Mouse (Mus musculus) gastrocnemius, postnatal 36 days (tissue): Measurements from ENCODE around the gene Mfsd11. TPM values are rescaled to one million over a fixed set of nuclear protein-coding genes. Genes with fewer than 3 reads are reported as not detected.
"Not testable (repeated sequence)": the region's sequence is repeated elsewhere in the genome, so short reads cannot be mapped to it uniquely, and the experiment has no call there.

Experiments used
- DNase-seq, 2 experiments: peaks; one replicate each; pipeline ENCODE4 v3.0.0; 2022
- intact Hi-C: fragments of 180-260 bp; cut with DNase I; formaldehyde crosslinking; loops from one replicate; pipeline ENCODE4 v1.15.1; 2025
- total RNA-seq, 2 experiments: library from RNA; stranded (reverse); gene quantifications; 2 replicates each; pipeline ENCODE4 v1.2.3; 2021

Mfsd11 gene
- total RNA-seq, 2 experiments from 2014 or later = 20.7 to 25.8 TPM

DNA sequence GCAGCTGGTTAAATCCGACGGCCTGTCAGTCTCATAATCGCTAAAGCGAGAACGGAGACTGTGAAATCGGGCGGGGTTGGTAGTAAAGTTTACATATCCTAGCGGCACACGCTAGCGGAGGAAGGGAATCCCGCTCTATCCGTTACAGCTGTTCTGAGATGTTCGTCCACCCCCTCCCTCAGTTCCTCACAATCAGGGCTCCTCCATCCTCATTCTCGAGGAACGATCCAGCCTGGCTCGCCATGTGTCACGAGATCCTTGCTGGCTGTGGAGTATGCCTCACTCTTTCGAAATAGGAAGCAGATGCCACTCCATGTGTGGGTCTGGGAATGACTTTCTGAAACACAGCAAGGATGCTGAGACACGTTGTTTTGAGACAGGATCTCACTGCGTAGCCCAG, 21.7 kb downstream of the Mfsd11 start:
- intact Hi-C loops = no loop called here
- no peak for DNase-seq

DNA sequence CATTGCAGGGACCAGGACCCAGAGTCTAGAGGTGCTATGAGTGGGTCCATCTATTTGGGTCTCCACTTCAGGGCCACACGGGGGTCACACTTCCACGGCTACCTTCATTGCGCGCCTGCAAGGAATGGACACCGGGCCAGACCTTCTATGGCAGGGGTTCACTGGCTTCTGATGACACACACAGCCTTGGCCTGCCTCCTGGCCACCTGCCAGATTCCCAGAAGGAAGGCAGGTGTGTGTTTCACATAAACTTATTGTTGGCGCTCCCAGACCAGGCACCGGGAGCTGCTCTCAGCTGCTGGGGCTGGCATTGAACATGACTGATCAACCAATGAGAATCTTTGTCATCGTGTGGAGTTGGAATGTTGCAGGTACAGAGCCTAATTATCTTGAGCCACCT, 26.2 kb downstream of the Mfsd11 start:
- intact Hi-C loops = no loop called here
- DNase-seq = no peak

DNA sequence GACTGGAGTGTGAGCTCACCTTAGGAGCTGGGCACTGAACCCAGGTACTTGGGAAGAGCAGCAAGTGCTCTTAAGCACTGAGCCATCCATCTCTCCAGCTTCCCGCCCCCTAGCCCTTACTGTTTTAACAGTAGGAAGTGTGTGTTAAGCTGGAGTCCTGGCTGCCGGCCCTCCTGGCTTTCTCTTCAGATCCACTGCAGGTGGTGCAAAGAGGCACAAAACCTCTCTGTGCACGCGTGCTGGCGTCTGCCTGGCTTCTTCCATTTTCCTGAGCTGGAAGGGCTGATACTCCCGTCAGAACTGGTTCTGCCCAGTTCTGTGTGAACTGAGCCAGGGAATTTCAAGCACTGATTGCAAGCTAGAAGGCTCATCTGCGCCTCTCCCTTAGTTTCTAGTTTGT, 28.6 kb downstream of the Mfsd11 start:
- no peak for DNase-seq
- intact Hi-C loops = no loop called here

DNA sequence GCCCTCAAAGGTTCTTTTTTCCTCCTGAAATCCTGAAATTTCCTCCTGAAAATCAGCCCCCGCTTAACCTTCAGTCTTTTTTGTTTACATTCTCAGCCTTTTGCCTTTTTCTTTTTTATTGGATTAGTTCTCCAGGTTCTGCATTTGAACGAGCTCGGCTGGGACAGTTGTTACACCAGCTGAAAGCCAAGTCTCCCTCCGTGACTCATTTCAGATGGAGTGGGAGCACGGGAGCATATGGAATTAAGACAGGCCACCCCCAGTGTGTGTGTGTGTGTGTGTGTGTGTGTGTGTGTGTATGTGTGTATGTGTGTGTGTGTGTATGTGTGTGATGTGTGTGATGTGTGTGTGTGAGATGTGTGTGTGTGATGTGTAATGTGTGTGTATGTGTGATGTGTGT, 29.2 kb downstream of the Mfsd11 start:
- intact Hi-C loops = no loop called here
- DNase-seq = no peak

DNA sequence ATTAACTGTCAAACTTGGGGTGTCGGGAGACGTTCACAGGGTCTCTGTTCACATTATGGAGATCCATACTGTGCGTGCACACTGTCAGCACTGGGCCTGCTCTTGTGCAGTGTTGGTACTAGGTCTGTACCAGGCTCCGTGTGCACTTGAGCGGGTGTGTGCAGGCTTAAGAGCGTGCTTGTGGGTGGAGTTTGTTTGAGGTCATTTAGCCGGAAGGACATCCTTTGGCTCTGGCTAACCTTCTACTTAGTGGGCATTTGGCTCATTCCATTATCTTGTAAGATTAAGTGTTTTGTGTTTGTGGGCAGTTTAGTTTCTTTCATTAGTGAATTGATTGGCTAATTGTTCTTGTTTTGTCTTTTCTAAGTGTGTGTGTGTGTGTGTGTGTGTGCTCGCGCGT, 30.2 kb downstream of the Mfsd11 start:
- no peak for DNase-seq
- intact Hi-C loops = no loop called here

DNA sequence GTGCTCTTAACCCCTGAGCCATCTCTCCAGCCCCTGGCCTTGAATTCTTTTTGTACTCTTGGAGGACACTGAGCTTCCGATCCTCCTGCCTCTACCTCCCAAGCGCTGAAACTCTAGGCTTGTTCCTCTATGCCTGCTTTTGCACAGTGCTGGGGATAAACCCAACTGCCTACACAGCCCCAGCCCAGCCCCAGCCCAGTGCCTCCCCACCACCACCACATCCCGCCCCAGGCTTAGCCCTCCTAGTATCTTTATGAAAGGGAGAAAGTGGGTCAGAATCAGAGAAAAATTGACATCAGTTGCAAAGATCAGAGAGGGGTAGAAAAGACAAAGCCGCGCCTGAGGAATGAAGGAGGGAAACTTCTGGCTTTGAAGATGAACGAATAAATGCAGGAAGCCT, 31.8 kb downstream of the Mfsd11 start:
- intact Hi-C loops = loop anchor here (2.0 kb wide), 1 partner anchor 173 kb away; no protein-coding TSS in a partner anchor
- no peak for DNase-seq

DNA sequence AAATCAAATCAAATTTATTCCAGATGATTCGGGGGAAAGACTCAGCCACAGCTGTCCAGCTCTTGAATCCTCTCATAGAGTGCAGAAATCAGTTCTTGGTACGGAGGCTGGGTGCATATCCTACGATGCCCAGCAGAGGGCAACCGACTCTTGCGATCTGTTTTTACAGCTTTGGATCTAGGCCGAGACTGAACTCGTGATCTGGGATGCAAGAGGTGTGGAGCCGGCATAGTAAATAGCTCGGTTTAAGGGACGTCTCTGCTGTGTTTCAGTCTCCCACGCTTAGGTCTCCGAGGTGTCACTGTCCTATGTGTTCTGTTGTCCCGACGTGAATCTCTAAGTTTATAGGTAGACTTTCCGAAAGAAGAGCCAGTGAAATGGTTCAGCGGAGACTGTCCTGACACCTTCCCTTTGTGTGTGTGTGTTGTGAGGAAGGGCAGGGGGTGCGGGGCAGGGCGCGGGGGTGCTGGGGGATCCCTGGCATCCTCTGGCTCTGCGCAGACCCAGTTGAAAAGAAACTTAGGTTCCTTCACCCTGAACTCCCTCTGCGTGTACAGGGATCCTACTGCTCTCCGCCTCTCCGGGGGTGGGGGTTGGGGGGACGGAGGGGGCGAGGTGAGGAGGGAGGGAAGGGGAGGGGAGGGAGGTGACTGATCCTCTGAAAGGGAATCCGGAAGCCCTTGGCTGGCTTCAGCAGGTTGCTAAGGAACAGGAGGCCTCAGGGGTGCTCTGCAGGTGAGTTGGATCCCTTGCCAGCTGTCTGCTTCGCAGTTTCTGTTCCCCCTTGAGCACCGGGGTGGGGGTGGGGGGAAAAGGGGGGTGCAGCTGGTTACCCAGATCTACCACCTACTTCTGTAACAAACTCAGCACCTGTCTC, 33.3 kb downstream of the Mfsd11 start:
- intact Hi-C loops = loop anchor here (2.0 kb wide), 1 partner anchor 171 kb away; no protein-coding TSS in a partner anchor

DNA sequence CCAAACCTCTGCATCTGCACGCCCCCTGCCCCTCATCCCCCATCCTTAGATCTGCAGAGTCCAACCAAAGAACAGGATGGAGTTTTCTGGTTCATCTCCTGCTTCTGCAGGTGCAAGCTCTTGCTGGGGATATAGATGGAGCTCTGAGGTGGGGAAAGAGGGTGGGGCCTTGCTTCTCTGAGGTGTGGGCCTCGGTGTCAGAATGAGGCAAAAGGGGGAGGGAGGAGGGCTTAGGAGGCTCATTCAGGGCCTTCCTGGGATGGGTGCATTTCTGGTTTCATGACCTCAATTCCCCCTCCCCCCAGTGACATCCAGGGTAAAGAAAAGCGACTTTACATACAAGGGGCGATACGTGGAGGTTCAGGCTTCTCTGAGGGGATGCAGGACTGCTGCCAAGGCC, 34.9 kb downstream of the Mfsd11 start:
- intact Hi-C loops = no loop called here
- no peak for DNase-seq

More for the DNA sequence above, 33.3 kb downstream of the Mfsd11 start:
- peak; percentile 64 to 73 for DNase-seq

DNA sequence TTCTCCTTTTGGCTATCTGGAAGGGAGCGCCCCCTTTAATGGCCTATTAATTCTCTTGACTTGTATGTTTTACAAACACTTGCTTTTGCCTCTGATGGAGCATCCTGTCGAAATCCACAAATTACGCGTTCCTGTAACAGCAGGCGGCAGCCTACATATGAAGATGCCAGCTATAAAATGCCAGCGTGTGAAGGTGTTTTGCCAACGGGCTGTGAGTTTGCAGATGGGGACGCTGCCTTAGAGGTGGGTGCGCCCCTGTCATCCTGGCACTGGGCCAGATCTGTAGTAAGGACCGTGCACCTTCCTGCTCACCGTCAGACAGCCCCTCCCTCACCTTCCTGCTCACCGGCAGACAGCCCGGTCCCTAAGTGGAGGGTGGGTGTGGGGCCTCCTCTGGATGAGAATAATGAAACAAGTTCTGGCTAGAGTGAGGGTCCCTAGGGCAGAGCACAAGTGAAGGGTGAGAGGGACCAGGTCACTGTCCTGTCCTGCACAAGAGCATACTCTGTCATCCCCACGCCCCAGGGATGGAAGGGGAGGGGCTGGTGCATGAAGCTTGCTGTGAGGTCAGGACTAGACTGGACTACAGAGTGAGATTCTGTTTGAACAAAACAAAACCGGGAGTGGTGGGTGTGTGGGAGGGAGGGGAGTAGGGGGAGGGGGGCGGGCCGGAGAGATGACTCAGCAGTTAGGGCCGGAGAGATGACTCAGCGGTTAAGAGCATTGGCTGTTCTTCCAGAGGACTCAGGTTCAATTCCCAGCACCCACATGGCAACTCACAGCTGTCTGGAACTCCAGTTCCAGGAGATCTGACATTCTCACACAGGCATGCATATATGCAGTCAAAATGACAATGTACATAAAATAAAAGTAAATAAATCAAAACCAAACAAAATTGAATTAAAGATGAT, 41.5 kb downstream of the Mfsd11 start:
- intact Hi-C loops = loop anchor here (10.0 kb wide), 1 partner anchor 281 kb away; no protein-coding TSS in a partner anchor
- DNase-seq = no peak

DNA sequence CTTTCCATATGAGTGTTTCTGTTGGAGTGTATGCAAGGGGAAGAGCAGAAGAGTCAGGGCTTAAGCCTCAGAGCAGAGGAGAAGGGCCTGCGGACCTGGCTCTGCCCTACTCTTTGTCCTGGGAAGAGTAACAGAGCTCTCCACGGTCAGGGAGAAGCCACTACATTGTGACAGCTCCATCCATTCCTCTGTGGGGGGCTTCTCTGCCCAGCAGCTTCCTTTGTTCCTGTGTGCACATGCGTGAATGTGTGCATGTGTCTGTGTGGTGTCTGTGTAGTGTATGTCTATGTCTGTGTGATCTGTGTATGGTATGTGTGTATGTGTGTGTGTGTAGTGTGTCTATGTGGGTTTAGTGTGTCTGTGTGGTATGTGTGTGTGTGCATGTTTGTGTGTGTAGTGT, 43.2 kb downstream of the Mfsd11 start:
- no peak for DNase-seq
- intact Hi-C loops = loop anchor here (10.0 kb wide), 1 partner anchor 279 kb away; no protein-coding TSS in a partner anchor

DNA sequence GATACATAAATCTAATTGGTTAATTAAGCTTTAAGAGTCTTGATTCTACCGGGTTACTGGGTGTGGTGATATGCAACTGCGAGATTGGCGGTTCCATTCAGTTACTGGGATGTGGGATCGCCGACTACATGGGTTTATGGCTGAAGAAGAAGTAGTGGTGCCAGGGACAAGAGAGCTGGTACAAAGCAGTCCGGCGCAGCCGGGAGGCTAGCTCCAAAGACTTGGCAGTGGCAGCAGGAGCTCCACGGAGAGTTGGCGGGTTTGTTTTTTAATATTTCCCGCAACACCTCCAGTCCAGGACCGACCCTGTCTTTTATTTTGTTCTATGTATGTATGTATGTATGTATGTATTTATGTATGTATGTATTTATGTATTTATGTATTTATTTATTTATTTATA, 47.0 kb downstream of the Mfsd11 start:
- intact Hi-C loops = loop anchor here (10.0 kb wide), 1 partner anchor 276 kb away; no protein-coding TSS in a partner anchor
- no peak for DNase-seq

DNA sequence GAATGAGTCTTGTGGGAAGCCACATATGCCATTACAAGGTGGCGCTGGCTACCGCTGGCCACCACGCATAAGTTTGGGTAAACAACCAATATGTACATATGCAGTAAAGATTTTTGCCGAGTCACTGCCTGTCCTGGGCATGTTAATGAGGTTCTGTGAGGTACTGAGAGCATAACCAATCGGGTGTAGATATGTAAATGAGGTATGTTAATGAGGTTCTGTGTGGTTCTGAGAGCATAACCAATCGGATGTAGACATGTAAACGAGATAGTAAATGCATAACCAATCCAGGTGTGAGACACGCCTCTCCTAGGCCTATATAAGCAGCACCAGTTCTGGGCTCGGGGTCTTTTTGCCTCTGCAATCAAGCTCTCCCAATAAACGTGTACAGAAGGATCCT, 50.3 kb downstream of the Mfsd11 start:
- intact Hi-C loops, DNase-seq: not testable (repeated sequence)

DNA sequence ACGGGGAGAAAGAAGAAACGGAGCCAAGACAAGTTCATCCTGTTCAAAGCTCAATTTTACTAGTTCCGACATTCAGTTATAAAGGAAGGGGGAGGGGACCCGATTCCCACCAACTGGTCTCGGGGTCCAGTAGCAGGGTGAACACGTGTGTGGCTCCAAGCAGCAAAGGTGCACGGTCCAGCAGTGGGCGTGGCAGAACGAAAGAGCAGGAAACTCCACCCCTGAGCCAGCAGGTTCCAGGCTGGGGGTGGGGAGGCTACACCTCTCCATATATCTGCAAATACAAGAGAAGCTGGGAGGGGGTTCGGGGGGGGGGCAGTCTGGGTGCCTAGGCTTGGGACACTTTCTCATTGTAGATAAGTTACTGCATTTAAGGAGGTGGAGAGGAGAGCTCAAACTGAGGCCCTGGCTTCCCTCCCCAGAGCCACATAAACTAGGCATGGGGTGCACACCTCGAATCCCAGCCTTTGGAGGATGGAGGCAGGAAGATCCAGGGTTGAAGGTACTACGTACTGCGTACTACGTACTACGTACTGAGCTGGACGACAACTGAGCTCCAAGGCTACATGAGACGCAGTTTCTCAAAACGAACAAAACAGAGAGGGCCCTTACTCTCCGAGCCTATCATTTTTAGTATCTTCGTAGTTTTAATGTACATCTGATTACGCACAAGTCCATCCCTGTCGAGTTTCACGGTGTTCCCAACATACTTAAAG, 53.7 kb downstream of the Mfsd11 start:
- DNase-seq = no peak
- intact Hi-C loops = no loop called here

DNA sequence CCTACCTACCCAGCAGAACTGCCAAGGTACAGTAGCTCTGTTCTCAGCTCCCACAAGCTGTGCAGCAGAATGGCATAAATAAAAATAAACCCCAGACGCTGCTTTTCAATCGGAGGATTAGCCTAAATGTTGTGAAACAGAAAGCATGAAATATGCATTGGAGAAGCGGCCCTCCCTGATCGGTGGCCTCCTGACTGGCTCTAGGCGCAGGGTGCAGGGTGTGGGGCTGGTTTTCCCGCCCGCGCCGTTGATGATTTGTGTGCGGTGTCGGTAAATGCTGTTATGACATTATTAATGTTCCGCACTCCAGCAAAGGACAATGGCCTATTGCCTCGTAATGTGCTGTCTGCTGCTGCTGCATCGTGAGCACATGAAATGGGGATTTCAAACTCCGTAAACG, 61.3 kb downstream of the Mfsd11 start:
- DNase-seq = no peak
- intact Hi-C loops = no loop called here

DNA sequence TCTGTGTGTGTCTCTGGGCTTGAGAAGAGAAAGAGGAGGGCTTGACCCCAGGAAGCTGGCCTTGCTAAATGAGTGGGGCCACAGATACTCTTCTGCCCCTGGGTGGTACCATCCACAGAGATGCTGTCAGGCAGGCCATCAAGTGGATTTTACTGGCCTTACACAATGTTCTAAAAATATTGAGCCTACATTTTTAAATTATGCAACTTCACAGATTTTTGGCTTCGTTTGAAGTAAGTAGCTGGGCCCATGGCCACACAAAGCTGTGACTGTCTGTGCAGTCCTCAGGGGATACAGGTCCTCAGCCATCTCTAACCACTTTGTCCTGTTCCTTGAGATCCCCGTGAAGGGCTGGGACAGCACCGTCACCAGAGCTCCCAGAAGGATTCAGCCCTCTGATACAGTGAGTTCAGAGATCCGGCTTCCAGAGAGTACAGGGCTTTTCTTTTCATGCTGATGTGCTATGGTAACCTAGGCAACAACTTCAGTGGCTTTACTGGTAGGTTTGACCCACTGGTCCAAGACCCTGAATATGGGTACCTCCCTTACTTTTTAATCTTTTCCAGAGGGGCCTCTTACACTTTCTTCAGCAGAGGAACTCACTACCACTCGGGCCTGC, 62.1 kb downstream of the Mfsd11 start:
- intact Hi-C loops = no loop called here

DNA sequence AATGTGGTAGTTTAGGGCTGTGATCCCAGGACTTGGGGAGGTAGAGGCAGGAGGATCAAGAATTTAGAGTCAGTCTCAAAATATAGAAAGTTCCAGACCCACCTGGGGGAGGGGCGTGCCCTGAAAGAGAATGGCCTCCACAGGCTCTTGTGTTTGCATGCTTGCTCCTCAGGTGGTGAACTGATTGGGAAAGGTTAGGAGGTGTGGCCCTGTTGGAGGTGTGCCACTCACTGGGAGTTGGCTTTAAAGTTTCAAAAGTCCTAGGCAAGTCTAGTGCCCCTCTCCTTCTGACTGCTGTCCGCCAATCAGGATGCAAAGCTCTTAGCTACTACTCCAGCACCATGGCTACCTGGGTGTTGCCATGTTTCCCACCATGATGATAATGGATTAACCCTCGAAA, 63.0 kb downstream of the Mfsd11 start:
- DNase-seq = no peak
- intact Hi-C loops = no loop called here

More for the DNA sequence above, 62.1 kb downstream of the Mfsd11 start:
- DNase-seq = no peak

DNA sequence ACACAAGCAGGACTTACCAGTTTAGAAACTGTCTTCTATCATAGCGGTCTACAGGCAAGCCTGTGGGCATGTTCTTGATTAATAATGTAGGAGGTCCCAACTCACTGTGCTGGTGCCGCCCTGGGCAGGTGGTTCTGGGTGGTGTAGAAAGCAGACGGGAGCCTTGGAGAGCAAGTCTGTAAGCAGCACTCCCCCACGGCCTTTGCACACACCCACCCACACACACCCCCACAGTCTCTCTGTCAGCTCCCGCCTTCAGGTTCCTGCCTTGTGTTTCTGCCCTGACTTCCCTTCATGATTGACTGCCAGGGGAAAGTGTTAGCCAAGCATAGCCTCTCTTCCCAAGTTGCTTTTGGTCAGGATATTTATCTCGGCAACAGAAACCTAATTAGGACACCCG, 65.1 kb downstream of the Mfsd11 start:
- intact Hi-C loops = no loop called here
- no peak for DNase-seq

DNA sequence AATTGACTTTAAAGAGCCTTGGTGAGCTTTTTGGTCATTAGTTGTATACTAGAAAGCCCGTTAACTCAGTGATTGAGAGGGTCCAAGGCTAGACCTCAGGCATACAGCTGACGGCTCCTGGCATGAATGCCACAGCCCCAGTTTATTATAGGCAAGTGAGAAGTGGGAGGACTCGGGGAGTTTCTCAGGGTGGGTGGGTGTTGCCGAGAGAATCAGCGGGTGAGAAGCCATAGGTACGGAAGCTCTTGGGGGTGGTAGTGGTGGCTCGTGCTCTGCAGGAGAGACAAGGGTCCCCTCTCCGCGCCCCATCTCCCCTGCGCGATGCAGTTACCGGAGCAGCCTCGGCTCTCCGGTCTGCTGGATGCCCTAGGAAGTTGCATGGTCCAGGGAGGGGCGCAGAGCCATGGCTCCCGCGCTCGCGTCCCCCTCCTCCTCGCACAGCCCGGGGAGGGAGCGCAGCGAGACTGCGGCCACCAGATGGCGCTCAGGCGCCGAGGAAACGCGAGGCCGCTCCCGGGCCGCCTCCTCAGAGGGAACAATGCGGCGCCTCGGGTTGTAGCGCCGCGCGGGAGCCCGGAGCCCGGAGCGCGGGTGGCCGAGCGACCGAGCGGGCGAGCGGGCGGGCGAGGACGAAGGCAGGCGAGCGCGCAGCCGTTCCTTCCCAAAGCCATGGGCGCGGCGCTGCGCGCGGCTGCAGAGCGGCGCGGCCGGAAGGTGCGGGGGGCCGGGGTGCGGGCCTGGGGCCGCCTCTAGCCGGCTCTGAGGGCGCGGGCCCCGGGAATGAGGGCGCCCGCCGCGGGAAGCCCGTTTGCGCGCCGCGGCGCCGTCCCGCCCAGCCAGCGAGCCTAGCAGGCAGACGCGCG, 66.3 kb downstream of the Mfsd11 start, which contains the start of gene Mgat5b:
Gene Mgat5b, plus strand, starts transcription at position 541 of the 863 bp plus-strand sequence.
- peak; percentile 70 to 71 for DNase-seq
- intact Hi-C loops = loop anchor here (1.0 to 2.0 kb wide), 3 partner anchors 76 to 138 kb away; no protein-coding TSS in a partner anchor
